Mouse (Mus musculus) G1E (cell line): Measurements from ENCODE around the gene Pmvk. TPM values are rescaled to one million over a fixed set of nuclear protein-coding genes. Genes with fewer than 3 reads are reported as not detected.

Experiments used
- ATAC-seq: 2 replicates; pipeline ENCODE4 v1.8.0; 2016; ENCODE audit warnings: mild to moderate bottlenecking; ENCODE audit not compliant: insufficient number of reproducible peaks, poor library complexity, low FRiP score, severe bottlenecking; ENCODE audit errors: extremely low read depth
- DNase-seq: peaks from one replicate; pipeline ENCODE4 v3.0.0; 2012; ENCODE audit warnings: low spot score
- H3K27me3 ChIP-seq: 2 replicates; pipeline ENCODE4 v1.6.1; 2012; ENCODE audit warnings: mild to moderate bottlenecking, low read length, inconsistent platforms; ENCODE audit not compliant: insufficient read depth
- H3K36me3 ChIP-seq: replicated peaks from 2 replicates; pipeline ENCODE3; 2012; ENCODE audit warnings: mild to moderate bottlenecking, inconsistent platforms
- H3K4me1 ChIP-seq: 2 replicates; pipeline ENCODE4 v1.6.1; 2012; ENCODE audit warnings: low read depth, low read length, inconsistent platforms, mixed read lengths; ENCODE audit not compliant: insufficient read depth
- H3K4me3 ChIP-seq: 2 replicates; pipeline ENCODE4 v1.5.1; 2012; ENCODE audit warnings: low read depth, mild to moderate bottlenecking, inconsistent platforms, low read length, moderate library complexity, mixed read lengths
- H3K9me3 ChIP-seq: replicated peaks from 2 replicates; pipeline ENCODE4 v1.6.1; 2012; ENCODE audit warnings: inconsistent platforms
- CTCF ChIP-seq: IDR thresholded peaks from 2 replicates; pipeline ENCODE4 v1.5.1; 2012; ENCODE audit warnings: low read depth, low read length, inconsistent platforms, mixed read lengths
- GATA1 ChIP-seq: IDR thresholded peaks from 2 replicates; pipeline ENCODE4 v1.6.1; 2012; ENCODE audit warnings: borderline replicate concordance, low read length, inconsistent platforms, mixed read lengths
- GATA2 ChIP-seq: IDR thresholded peaks from 2 replicates; pipeline ENCODE4 v1.6.1; 2012; ENCODE audit warnings: low read depth, low read length, inconsistent platforms, borderline replicate concordance
- POLR2AphosphoS5 ChIP-seq: IDR thresholded peaks from 2 replicates; pipeline ENCODE4 v1.6.1; 2012; ENCODE audit warnings: low read depth, low read length, inconsistent platforms; ENCODE audit not compliant: insufficient replicate concordance
- TAL1 ChIP-seq: conservative IDR thresholded peaks from 2 replicates; pipeline ENCODE4 v1.6.1; 2012; ENCODE audit warnings: low read depth, low read length, inconsistent platforms, mixed read lengths
- polyA plus RNA-seq: library from polyadenylated mRNA; stranded (reverse); fragments of >175 nt; gene quantifications from 2 replicates; pipeline ENCODE4 v1.2.3, GENCODE M21; 2012
- total RNA-seq, 2 experiments: library from RNA; stranded (forward) in 1 of 2; stranded (reverse) in 1 of 2; fragments of 200-1000 nt in 1 of 2; fragments of >200 nt in 1 of 2; fragmentation: Nextera tagmentation in 1 of 2; gene quantifications; 2 replicates each; pipeline ENCODE4 v1.2.3; 2014 to 2017

The Pmvk gene
- total and polyA plus RNA-seq, 3 experiments = 17.8 to 46.6 (median 26.1) TPM

GRCm38 (mm10) chr3:89416158-89416557 is 38.2 kb upstream of the Pmvk start:
- no peak for TF ChIP-seq POLR2AphosphoS5
- TF ChIP-seq GATA1 = no peak
- TF ChIP-seq CTCF = no peak
- TF ChIP-seq TAL1 = no peak
- TF ChIP-seq GATA2 = no peak
- no peaks in the 10 kb centered on the region for H3K9me3 ChIP-seq
- peaks cover 44% of the 10 kb centered on the region for H3K36me3 ChIP-seq
- peaks cover 41% of the 10 kb centered on the region for H3K4me1 ChIP-seq
- H3K4me3 ChIP-seq = peak overlapping the region; percentile 36; the same call in 1 of the 2 replicates
- DNase-seq (no peak), ATAC-seq (no peak)
- H3K27me3 ChIP-seq = no peaks in the 10 kb centered on the region

DNA sequence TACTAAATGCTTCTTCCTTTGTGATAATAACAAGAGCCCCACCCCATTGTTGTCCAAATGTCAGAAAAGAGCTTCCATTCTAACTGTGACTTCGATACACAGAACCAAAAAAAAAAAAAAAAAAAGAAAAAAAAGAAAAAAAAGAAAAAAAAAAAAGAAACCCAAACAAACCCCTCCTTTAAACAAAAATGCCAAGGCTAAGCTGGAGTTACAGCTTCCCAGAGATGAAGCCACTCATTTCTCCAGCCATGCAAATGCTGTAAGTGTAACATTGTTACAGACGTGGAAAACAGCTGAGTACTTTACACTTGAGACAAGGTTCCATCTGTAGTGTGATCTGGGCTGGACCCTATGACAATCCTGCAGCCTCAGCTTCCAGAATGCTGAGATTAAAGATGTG is 37.2 kb upstream of the Pmvk start:
- DNase-seq (no peak), ATAC-seq (no peak)
- no peaks in the 10 kb centered on the region for H3K9me3 ChIP-seq
- H3K27me3 ChIP-seq = no peaks in the 10 kb centered on the region
- peaks cover 51% of the 10 kb centered on the region for H3K36me3 ChIP-seq
- H3K4me3 ChIP-seq = peak overlapping the region; percentile 74
- TF ChIP-seq CTCF (no peak), POLR2AphosphoS5 (no peak)
- H3K4me1 ChIP-seq = peaks cover 50% of the 10 kb centered on the region

- peak; percentile 62 for DNase-seq
- no peak for ATAC-seq
- H3K27me3 ChIP-seq = no peaks in the 10 kb centered on the region
- TF ChIP-seq GATA2 (no peak), TAL1 (no peak), POLR2AphosphoS5 (no peak), CTCF (no peak), GATA1 (no peak)
- peaks cover 51% of the 10 kb centered on the region for H3K4me1 ChIP-seq
- H3K4me3 ChIP-seq = peak overlapping the region; percentile 74
- H3K9me3 ChIP-seq = no peaks in the 10 kb centered on the region
- H3K36me3 ChIP-seq = peaks cover 55% of the 10 kb centered on the region
Measured at GRCm38 (mm10) chr3:89417840-89418169, 36.5 kb upstream of the Pmvk start.

DNA sequence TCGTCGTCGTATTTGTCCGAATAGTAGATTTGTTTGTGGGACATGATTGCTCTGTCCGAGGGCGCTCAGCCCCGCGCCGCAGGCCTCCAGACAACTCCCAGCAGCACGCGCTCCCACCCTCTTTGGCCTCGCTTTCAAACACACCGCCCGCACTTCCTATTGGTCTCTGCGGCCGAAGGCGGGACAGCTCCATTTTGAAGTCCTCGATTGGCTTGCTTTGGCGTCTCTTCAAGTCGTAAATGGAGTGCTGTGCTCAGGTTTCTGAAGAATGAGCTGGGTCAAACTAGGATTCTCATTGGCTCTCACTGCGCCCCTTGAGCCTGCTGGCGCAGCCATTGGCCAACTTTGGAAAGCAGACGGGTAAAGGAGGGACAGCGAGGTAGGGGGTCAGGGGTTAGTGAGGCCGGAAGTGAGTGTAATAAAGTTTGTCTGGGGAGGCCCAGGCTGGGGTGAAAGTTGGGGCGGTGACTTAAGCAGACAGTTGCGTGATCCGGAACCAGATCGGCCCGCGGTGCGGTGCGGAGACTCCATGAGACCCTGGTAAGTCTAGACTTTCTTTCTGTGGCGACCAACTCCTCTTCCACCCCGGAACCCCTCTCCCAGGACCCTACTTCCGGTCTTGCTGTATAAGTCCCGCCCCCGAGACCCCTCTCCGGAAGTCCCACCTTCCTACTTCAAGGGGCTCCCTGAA is 36.0 kb upstream of the Pmvk start, which contains the start of the genes Cks1b and Shc1:
Gene Cks1b (minus strand): TSS at position 214 of the 691 bp plus-strand sequence.
Gene Shc1 (plus strand): TSS at position 274 of the 691 bp plus-strand sequence.
- peaks cover 55% of the 10 kb centered on the region for H3K36me3 ChIP-seq
- no peaks in the 10 kb centered on the region for H3K9me3 ChIP-seq
- H3K4me1 ChIP-seq = peaks cover 56% of the 10 kb centered on the region
- peak within 1 kb of the TSS; percentile 74 for H3K4me3 ChIP-seq
- no peaks in the 10 kb centered on the region for H3K27me3 ChIP-seq
- TF ChIP-seq CTCF (no peak), POLR2AphosphoS5 (no peak), GATA1 (no peak), TAL1 (no peak), GATA2 (no peak)
- ATAC-seq (peak; percentile 90), DNase-seq (peak; percentile 94)

GRCm38 (mm10) chr3:89418861-89419250 is 35.5 kb upstream of the Pmvk start:
- ATAC-seq (no peak), DNase-seq (no peak)
- Histone ChIP-seq H3K4me3 (peak overlapping the region; percentile 74), H3K27me3 (no peaks in the 10 kb centered on the region), H3K4me1 (peaks cover 62% of the 10 kb centered on the region), H3K9me3 (no peaks in the 10 kb centered on the region), H3K36me3 (peaks cover 56% of the 10 kb centered on the region)
- TF ChIP-seq GATA1 (no peak), CTCF (no peak), TAL1 (no peak), GATA2 (no peak), POLR2AphosphoS5 (no peak)

- Histone ChIP-seq H3K36me3 (peaks cover 56% of the 10 kb centered on the region), H3K4me1 (peaks cover 69% of the 10 kb centered on the region), H3K27me3 (no peaks in the 10 kb centered on the region), H3K4me3 (peak overlapping the region; percentile 74), H3K9me3 (no peaks in the 10 kb centered on the region)
- ATAC-seq = no peak
- no peak for DNase-seq
- TF ChIP-seq POLR2AphosphoS5 (no peak), GATA1 (no peak), GATA2 (no peak), CTCF (no peak), TAL1 (no peak)
Measured at GRCm38 (mm10) chr3:89419571-89419970, 34.8 kb upstream of the Pmvk start.
